Mouse (Mus musculus) cerebellum, postnatal 36 days (tissue): Measurements from ENCODE around the gene Ccdc184.

Experiments
- DNase-seq, 2 experiments: peaks; one replicate each; pipeline ENCODE4 v3.0.0; 2021 to 2022; ENCODE audit warnings: mixed read lengths in 2 of 2

The Ccdc184 gene

GRCm38 (mm10) chr15:98166963-98167644 is at the start of gene Ccdc184:
Gene Ccdc184 (plus strand): TSS chr15:98167158.
- peak in 1 of 2 experiments; percentile 24 for DNase-seq

DNA sequence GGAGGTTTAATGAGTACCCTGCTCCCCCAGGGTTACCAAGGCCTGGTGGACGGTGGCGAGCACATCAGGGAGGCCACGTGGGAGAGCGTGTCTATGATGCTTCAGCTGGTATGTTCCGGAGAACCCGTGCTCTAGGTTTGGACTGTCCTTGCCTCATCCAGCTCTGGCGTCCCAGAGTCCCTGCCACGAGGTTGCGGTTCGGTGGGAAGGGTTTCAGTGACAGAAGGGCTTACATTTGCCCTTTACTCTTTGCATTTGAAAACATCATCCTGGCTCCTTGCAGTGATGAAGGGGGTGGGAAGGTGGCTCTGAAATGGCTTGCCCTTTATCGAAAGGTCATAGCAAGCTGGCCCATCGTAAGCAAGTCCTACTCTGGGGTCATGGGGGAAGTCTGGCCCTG is 47.6 kb upstream of the Ccdc184 start:
- DNase-seq, result no peak

DNA sequence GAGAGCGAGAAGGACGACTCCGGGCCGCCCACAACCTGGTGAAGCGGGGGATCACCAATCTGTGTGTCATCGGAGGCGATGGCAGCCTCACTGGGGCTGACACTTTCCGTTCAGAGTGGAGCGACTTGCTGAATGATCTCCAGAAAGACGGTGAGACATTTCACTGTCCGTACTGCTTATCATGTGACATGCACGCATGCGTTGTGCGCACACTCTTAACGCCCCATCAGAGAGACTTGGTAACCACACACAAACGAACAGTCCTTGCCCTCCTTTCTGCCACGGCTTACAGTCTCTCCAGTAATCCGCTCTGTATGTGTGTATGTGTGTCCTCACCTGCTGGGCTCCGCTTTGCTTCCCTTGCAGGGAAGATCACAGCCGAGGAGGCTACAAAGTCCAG is 46.1 kb upstream of the Ccdc184 start:
- DNase-seq, result no peak

DNA sequence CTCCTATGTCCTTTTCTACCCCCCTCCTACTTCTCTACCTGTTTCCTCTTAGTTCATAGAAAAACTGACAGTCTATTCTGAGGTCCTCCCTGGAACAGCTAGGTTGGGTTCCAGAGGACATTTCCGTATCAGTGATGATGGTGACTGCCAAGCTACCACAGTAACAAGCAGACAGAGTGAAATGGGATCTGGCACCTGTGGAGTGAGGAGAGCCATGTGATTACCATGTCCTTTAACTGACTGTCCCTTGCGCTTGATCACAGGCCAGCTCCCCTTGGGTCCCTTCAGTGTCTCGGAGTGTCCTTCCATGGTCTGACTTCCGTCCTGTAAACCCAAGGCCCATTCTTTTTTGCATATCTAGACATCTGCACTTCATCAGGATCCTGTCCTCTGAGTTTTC is 36.0 kb upstream of the Ccdc184 start:
- DNase-seq, result no peak

DNA sequence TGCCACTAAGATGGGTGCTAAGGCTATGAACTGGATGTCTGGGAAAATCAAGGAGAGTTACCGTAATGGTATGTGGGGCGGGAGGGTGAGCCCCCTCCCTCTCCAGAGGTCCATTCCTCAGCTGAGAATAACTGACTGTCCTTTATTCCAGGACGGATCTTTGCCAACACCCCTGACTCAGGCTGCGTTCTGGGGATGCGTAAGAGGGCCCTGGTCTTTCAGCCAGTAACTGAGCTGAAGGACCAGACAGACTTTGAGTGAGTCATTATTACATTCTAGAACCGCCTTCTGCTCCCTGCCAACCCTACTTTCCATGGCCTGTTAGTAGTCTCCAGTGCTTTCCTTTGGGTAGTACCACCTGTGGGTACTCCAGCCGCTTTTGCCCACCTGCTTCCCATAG is 35.5 kb upstream of the Ccdc184 start:
- no peak for DNase-seq

DNA sequence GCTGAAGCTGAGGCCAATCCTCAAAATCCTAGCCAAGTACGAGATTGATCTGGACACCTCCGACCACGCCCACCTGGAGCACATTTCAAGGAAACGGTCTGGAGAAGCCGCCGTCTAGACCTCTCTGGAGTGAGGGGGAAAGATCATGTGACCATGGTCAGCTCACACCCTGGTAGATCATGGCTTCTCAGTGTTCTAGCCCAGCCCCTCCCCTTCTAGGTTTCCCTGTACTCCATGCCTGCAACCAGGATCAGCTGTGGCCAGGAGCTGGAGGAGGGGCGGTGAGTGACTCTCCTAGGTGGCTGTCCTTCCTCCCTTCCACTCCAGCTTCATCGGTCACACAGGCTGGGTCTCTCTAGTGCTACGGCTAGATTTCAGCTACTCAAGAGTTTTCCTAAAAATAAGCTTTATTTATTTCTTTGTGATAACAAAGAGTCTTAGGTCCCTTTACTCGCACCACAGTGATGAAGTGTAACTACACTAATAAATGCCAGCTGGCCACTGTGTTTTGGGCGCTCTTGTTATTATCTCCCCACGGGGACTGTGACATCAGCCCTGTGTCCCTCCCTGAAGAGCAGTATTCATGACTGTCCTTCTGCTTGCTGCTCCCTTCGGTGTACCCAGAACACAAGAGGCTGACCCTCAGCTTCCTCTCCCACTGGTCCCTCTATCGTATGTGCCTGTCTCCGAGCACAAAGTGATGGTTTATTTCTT is 34.9 kb upstream of the Ccdc184 start:
- DNase-seq, result no peak

DNA sequence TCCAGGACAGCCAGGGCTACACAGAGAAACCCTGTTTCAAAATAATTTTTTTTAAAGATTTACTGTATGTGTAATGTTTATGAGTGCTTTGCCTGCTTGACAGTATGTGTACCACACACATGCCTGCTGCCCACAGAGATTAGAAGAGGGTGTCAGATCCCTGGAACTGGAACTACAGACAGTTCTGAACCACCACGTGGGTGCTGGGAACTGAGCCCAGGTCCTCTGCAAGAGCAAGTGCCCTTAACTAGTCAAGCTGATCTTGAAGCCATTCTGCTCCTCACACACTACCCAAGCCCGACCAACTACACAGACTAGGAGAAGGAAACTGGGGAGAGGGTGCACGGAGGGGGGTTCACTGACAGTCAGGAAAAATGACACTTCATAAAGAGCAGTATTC is 33.5 kb upstream of the Ccdc184 start:
- DNase-seq, result no peak

GRCm38 (mm10) chr15:98134034-98134433 is 32.9 kb upstream of the Ccdc184 start:
- no peak for DNase-seq

DNA sequence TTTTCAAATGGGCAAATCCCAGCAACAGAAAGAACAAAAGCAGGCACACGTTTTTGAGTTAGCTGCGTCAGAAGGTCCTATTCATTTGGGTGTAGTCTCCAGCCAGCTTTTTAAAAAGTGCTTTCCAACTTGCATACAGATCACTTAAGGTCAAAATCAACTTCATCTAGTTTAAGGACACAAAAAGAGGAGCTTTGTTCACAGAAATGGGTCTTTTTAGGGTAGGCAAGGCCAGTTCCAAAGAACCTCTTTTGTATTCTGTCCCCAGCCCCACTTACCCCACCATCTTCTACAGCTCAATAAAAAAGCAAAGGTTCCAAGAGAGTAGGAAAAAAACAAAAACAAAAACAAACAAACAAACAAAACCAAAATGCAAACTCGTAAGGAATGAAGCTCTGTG is 32.3 kb upstream of the Ccdc184 start:
- no peak for DNase-seq

DNA sequence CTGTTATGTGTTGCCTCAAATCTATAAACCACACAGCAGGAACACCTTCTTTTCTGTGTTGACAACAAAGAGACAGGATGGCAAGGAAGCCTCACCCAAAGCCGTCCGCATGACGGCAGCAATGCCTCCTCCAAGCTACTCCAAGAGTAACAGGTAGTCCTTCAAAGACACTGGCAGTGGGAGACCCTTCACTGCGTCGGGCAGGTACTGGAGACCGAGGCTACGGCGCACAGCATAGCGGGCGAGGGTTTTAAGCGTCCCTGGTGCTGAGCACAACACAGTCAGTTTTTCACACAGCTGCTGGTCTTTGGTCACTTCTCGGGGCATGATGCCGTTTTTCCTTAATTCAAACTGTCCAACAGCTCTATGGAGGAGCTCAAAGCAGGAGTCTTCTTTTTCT is 31.3 kb upstream of the Ccdc184 start:
- DNase-seq, result no peak

DNA sequence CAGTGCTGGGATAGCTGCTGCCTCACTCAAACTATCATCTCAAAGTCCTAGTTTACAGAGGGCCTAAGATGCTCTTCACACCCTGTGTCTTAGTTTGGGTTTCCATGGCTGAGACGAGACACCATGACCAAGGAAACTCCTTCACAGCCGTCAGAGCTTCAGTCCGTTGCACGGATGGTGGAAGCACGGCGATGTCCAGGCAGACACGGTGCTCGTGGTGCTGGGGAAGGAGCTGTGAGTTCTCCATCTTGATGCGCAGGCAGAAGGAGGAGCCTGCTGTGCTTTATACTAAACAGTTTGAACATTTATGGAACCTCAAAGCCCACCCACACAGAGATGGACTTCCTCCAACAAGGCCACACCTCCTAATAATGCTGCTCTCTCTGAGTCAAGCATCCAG is 30.1 kb upstream of the Ccdc184 start:
- DNase-seq, result no peak

GRCm38 (mm10) chr15:98139763-98140162 is 27.2 kb upstream of the Ccdc184 start:
- no peak for DNase-seq

- no peak for DNase-seq
Measured at GRCm38 (mm10) chr15:98140809-98141208, 26.1 kb upstream of the Ccdc184 start.

- DNase-seq, result no peak
Measured at GRCm38 (mm10) chr15:98142515-98142914, 24.4 kb upstream of the Ccdc184 start.

DNA sequence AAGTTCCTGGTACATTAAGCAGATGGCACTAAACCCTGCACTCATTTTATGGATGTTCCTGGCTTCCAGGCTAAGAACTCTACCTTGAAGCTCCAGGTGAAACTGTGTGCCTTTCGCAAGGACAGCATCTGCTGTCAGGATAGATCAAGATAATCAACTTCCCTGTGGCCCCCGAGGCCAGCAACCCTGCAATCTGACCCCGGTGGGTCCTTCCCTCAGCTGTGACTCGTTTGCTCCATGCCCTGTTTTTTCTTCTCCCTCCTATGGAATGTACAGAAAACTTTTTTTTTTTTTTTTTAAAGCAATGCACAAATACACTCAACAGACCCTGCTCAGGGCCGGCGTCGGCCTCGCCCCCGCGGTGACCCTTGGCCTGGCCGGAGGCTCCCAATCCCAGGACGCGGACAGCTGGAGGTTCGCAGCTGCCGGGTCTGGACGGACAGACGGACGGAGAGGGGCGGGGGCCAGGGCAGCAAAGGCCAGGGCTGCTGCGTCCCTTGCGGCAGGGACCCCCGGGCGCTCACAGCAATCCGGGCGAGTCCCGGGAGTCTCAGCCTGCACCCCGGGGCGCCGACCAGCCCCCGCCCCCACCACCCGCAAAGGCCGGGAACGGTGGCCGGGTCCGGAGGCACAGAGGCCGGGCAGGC is 22.0 kb upstream of the Ccdc184 start:
- no peak for DNase-seq

DNA sequence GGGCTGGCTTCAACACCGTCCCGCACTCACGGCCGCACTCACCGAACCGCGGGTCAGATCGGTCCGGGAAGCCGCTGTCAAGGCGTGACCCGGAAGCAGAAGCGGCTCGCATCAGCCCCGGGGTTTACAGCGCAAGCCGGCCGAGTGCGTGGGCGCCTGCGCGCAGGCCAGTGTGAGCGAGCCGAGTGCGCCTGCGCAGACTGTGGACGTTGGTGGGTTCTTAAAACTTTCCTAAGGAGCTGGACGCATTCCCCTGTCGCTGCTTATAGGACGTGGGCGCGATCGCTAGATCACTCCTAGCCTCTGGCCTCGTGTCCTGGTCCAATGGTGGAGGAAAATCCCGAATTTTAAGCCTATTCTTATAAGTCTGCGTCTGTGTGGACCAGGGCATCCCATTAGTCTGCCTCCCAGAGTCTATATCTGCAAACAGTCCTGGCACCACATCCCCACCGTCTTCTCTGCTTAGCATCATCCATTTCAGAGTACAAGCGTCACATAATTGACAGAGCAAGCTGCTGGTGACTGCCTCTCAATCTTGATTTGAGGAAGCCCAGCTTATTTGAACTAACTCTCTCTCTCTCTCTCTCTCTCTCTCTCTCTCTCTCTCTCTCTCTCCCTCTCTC is 21.3 kb upstream of the Ccdc184 start:
- DNase-seq, result peak; percentile 91 to 94

DNA sequence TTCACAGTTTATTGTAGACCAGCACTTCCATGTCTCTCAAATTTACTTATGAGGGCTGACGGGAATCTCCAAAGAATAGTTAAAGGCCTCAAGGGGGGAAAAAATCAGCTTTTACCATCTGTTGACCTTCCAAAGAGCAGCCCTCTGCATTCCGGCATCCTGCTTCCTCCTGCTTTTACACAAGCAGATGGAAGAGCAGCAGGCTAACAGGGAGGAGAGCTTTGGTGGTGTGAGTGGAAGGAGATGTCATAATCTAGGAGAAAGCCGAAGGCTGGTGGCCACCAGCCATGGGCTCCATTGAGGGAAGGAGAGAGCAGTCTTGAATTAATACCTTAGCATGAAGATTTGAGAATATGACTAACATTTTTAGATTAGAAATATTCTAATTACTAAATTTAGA is 18.6 kb upstream of the Ccdc184 start:
- DNase-seq, result peak; percentile 57 to 64

GRCm38 (mm10) chr15:98149166-98149602 is 17.8 kb upstream of the Ccdc184 start:
- DNase-seq, result no peak

GRCm38 (mm10) chr15:98152916-98153315 is 14.0 kb upstream of the Ccdc184 start:
- DNase-seq, result no peak

GRCm38 (mm10) chr15:98153625-98154024 is 13.3 kb upstream of the Ccdc184 start:
- DNase-seq, result no peak

DNA sequence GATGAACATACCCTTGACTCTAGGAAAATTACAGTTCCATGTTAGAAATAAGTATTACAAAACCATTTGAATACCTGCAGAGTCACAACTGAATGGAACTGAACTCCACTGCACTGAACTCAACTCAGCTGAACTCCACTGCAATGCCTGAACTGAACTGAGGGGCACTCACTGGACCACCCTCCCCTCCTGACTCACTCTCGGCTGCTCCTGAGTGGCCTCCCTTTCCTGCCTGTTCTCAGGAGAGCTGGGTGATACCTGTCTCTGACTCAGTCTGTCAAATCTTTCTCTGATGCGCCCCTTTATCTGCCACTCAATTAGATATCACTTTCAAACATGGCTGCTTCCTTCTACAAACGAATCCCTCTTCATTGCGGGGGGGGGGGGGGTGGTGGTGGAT is 12.8 kb upstream of the Ccdc184 start:
- DNase-seq, result no peak

- DNase-seq, result no peak
Measured at GRCm38 (mm10) chr15:98154631-98155030, 12.3 kb upstream of the Ccdc184 start.

DNA sequence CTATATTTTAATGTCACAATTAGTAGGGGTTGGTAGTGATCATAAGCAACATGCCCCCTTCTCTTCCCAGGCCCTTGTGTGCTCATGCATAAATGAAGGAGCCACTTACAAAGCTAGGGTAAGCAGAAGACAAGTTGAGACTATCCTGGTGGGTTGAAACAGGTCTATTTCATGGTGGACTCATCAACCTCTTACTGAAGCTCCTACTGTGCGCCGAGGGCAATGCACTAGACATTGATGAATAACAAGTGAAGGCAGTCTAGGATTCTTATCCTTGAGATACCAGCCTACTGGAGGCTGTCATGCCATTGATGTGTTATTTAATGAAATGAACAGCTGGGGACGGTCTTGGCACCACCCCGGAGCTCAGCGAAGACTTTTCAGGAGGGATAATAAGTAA is 11.7 kb upstream of the Ccdc184 start:
- no peak for DNase-seq

- no peak for DNase-seq
Measured at GRCm38 (mm10) chr15:98155944-98156343, 11.0 kb upstream of the Ccdc184 start.
